Mouse (Mus musculus): Measurements from ENCODE around the gene Elmo3. TPM values are rescaled to one million over a fixed set of nuclear protein-coding genes. Genes with fewer than 3 reads are reported as not detected.

Gene Elmo3
- total RNA-seq, 4 experiments from 2014 or later = 1.5 to 3.0 (median 2.3) TPM

DNA sequence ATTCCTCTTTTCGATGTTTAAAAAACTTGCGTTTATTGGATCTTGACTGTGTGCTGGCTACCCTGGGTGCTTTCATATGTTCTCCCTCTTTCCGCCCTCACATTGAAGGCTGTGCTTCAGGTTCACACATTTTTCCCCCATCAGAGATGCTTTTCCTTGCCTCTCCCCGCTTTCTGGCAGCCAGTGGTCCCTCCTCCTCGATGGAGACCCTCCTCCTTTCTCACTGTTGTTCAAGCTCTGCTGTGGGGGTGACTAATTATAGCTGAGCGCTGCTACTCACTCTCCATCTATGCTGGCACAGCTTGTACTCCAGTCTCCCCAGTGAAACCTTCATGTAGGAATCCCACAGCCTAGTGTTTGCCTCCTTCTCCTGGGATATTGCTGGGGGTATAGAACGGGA lies 44.8 kb downstream of the Elmo3 start:
- no peak for DNase-seq (ENCODE audit: low spot score in 2 of 2)

- no peak for DNase-seq (ENCODE audit: low spot score in 2 of 2)
Observed at GRCm38 (mm10) chr8:105353583-105354135, 48.3 kb downstream of the Elmo3 start.

DNA sequence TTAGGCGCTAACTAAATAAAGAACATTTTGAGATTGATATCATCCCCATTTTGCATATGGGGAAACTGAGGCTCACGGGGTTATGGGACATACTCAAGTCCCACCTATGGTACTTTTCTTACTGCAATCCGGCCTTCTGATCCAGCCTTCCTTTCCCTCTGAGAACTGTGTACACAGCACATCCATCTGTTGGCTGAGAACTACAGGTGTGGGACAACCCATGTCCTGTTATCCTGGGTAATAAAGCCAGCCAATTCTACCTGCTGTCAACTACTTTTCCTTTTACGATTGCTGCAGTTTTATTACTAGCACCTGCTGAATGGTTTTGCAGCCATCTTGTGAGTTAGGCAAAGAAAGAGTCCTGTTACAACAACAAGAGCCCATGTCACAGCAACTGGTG lies 49.1 kb downstream of the Elmo3 start:
- no peak for DNase-seq (ENCODE audit: low spot score in 2 of 2)

DNA sequence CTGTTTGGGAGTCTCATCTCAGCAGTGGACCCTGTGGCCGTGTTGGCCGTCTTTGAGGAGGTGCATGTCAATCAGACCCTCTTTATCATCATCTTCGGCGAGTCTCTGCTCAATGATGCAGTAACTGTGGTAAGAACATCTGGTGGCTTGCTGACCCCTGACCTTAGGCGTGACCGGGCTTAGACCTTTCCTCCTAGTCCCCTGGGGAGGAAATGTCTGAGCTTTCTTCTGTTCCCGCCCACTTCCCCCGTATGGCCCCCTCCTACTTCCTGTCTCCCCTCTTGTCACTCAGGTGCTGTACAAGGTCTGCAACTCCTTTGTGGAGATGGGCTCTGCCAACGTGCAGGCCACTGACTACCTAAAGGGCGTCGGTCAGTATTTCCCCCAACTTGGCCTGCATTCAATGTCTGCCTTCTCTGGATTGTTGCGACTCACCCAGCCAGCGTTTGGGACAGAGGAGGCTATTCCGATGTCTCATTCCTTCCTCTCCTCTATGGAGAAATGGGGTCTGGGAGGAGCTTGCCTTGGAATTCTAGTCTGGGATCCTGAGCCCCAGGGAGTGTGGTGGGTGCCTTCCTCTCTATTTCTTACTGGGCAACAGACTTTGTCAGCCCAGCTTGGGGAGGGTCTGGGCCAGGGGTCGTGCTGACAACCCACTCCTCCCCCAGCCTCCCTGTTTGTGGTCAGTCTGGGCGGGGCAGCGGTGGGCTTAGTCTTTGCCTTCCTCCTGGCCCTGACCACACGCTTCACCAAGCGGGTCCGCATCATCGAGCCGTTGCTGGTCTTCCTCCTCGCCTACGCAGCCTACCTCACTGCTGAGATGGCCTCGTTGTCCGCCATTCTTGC lies 50.0 kb downstream of the Elmo3 start:
- DNase-seq (ENCODE audit: low spot score in 2 of 2) = no peak

DNA sequence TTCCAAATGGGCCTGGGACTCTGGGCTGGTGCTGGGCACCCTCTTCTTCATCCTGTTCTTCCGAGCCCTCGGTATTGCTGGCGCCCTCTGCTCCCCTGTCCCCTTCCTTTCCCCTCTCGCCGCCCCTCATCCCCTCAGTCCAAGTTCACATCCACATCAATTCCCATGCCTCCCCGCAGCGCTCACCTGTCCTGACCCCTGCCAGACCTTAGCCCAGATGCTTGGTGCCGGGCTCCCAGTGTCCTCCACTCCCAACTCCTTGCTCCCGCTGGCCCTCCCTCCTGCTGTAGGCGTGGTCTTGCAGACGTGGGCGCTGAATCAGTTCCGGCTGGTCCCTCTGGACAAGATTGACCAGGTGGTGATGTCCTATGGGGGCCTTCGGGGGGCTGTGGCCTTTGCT lies 51.3 kb downstream of the Elmo3 start:
- no peak for DNase-seq (ENCODE audit: low spot score in 2 of 2)

DNA sequence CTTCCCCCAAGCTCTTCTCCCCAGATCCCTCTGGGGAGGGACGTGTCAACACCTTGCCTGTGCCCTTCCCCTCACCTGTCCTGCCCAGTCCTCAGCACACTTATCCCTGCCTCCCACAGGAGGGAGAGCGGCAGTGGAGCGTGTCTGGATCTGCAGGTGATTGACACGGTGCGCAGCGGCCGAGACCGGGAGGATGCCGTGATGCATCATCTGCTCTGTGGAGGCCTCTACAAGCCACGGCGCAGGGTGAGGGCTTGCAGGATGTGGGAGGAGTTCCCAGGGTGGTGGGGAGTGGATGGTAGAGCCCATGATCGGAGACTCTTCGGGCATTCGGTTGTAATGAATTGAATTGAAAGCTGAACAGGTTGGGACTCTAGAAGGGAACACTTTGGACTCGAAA lies 53.8 kb downstream of the Elmo3 start:
- DNase-seq (ENCODE audit: low spot score in 2 of 2) = no peak

DNA sequence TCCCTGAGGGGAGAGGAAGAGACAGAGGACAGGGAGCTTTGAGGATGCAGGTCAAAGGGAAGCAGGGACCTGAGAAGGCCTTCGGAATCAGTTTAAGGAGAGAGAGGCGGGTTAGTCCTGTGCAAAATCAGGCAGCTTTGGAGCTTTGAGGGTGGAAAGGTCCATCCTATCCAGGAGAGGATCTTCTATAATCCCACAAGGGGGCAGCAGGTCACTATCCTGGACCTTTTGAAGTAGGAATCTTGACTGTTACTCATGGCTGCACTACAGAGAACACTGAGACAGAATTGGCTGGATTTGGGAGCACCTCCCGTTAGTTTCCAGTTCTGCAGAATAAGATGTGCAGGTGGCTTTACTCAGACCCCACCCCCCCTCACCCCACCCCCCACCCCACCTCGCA lies 54.2 kb downstream of the Elmo3 start:
- DNase-seq (ENCODE audit: low spot score in 2 of 2) = no peak

Small RNAs within 50 kb of the gene (microRNA-seq; reads per million reads assigned to microRNA genes)
- 0 reads per million in 2 experiments for gene Gm27320
- 13,316 to 13,942 reads per million in 2 experiments for gene Mir328

Other genes with a start within 250 kb of the Elmo3 start
- not detected for gene Ces3b, start 221.8 kb upstream of the Elmo3 start, total RNA-seq (2022)
- not detected for gene Ces4a, start 173.8 kb upstream of the Elmo3 start, total RNA-seq (2022)
- gene Cbfb, start 134.9 kb upstream of the Elmo3 start, total RNA-seq (2022) = 10 to 100 TPM; 17.4 to 21.8 (median 18.4) TPM
- gene D230025D16Rik, start 80.5 kb upstream of the Elmo3 start, total RNA-seq (2022) = 10 to 100 TPM; 34.1 to 41.5 (median 38.7) TPM
- gene B3gnt9, start 50.4 kb upstream of the Elmo3 start, total RNA-seq (2022) = 1 to 10 TPM; 4.2 to 5.4 (median 4.8) TPM
- gene Tradd, start 41.0 kb upstream of the Elmo3 start, total RNA-seq (2022) = 10 to 100 TPM in 2 of 4 experiments, 1 to 10 TPM in 2; 7.9 to 10.9 (median 9.6) TPM
- gene Fbxl8, start 41.0 kb upstream of the Elmo3 start, total RNA-seq (2022) = 1 to 10 TPM in 2 of 4 experiments, under 1 TPM in 2; 0.50 to 1.6 (median 1.1) TPM
- 10 to 100 TPM; 21.3 to 25.7 (median 22.9) TPM for gene Hsf4, start 35.8 kb upstream of the Elmo3 start, total RNA-seq (2022)
- gene Nol3, start 29.5 kb upstream of the Elmo3 start, total RNA-seq (2022) = 10 to 100 TPM; 10.6 to 13.8 (median 13.1) TPM
- 10 to 100 TPM; 22.0 to 26.7 (median 24.2) TPM for gene 4931428F04Rik, start 15.7 kb upstream of the Elmo3 start, total RNA-seq (2022)
- 1 to 10 TPM; 1.4 to 2.2 (median 1.8) TPM for gene Exoc3l, start 9.5 kb upstream of the Elmo3 start, total RNA-seq (2022)
- gene E2f4, start 7.9 kb upstream of the Elmo3 start, total RNA-seq (2022) = 10 to 100 TPM; 31.2 to 39.0 (median 34.8) TPM
- gene Lrrc29, start 20.7 kb downstream of the Elmo3 start, total RNA-seq (2022) = 1 to 10 TPM; 5.8 to 8.7 (median 7.1) TPM
- 10 to 100 TPM; 33.7 to 46.5 (median 40.0) TPM for gene Tmem208, start 20.8 kb downstream of the Elmo3 start, total RNA-seq (2022)
- 1 to 10 TPM; 2.5 to 5.2 (median 4.0) TPM for gene Fhod1, start 42.4 kb downstream of the Elmo3 start, total RNA-seq (2022)
- 10 to 100 TPM; 28.9 to 30.7 (median 29.7) TPM for gene Slc9a5, start 43.2 kb downstream of the Elmo3 start, total RNA-seq (2022)
- 1 to 10 TPM; 1.3 to 2.5 (median 1.6) TPM for gene Plekhg4, start 67.7 kb downstream of the Elmo3 start, total RNA-seq (2022)
- not detected for gene Kctd19, start 107.9 kb downstream of the Elmo3 start, total RNA-seq (2022)
- under 1 TPM; 0.40 to 0.82 (median 0.62) TPM for gene Lrrc36, start 108.0 kb downstream of the Elmo3 start, total RNA-seq (2022)
- 10 to 100 TPM; 59.3 to 66.5 (median 60.9) TPM for gene Tppp3, start 165.9 kb downstream of the Elmo3 start, total RNA-seq (2022)
- gene Zdhhc1, start 191.3 kb downstream of the Elmo3 start, total RNA-seq (2022) = 10 to 100 TPM; 38.3 to 45.8 (median 42.9) TPM
- not detected for gene Hsd11b2, start 213.2 kb downstream of the Elmo3 start, total RNA-seq (2022)